Mouse (Mus musculus) kidney, postnatal 36 days (tissue): ENCODE results near the gene Uchl3.

ENCODE experiments used
- DNase-seq, 2 experiments: peaks; one replicate each; pipeline ENCODE4 v3.0.0; 2021 to 2022; ENCODE audit warnings: mixed read lengths in 2 of 2

The Uchl3 gene

GRCm38 (mm10) chr14:101668626-101669025 lies 14.9 kb downstream of the Uchl3 start:
- DNase-seq: no peak

GRCm38 (mm10) chr14:101672226-101672625 lies 18.5 kb downstream of the Uchl3 start:
- DNase-seq: no peak

GRCm38 (mm10) chr14:101687696-101688095 lies 33.9 kb downstream of the Uchl3 start:
- peak; percentile 45 to 66 for DNase-seq

GRCm38 (mm10) chr14:101688406-101688805 lies 34.6 kb downstream of the Uchl3 start:
- DNase-seq: no peak

- DNase-seq: no peak
Measured at GRCm38 (mm10) chr14:101704479-101704878, 50.7 kb downstream of the Uchl3 start.

GRCm38 (mm10) chr14:101707088-101707487 lies 53.3 kb downstream of the Uchl3 start:
- DNase-seq: no peak

- DNase-seq: no peak
Measured at GRCm38 (mm10) chr14:101714414-101714813, 60.6 kb downstream of the Uchl3 start.

GRCm38 (mm10) chr14:101729237-101729971 lies 75.6 kb downstream of the Uchl3 start, which contains the start of the genes Gm9922 and Lmo7:
Gene Gm9922 (minus strand): TSS chr14:101729814.
Gene Lmo7 (plus strand): TSS chr14:101729957.
- DNase-seq: peak; percentile 92 to 93

GRCm38 (mm10) chr14:101729972-101730692 lies 76.4 kb downstream of the Uchl3 start:
- peak in 1 of 2 experiments; percentile 9 for DNase-seq

GRCm38 (mm10) chr14:101733542-101734303 lies 80.0 kb downstream of the Uchl3 start:
- peak; percentile 15 to 23 for DNase-seq

- no peak for DNase-seq
Measured at GRCm38 (mm10) chr14:101737501-101737900, 83.7 kb downstream of the Uchl3 start.
